9 mouse cellular contexts compared by ENCODE assay signal in genomic region chr1:59766626-59767025, GRCm38 (mm10). TPM values are rescaled to one million over a fixed set of nuclear protein-coding genes. Genes with fewer than 3 reads are reported as not detected.
DNase-seq lines count a peak whose midpoint lies in the region; ATAC-seq and TF ChIP-seq lines count a peak whose summit lies in the region.
"Had no signal": no experiment of that assay in that cellular context is flagged by ENCODE, and none has a peak within 500 bp of the region (broad histone marks: within the 10 kb centered on the region; RNA-seq: fewer than 3 reads in every experiment).

No protein-coding gene starts in this region.

- H3K4me2 ChIP-seq in limb, embryonic 13.5 days (replicated peaks), result peak overlapping the region; percentile 67
- peak overlapping the region; percentile 63 for H3K4me2 ChIP-seq in neural tube, embryonic 15.5 days

- no peak overlapping the region for H3K27ac ChIP-seq in heart, embryonic 10.5 days
- no peak overlapping the region for H3K27ac ChIP-seq in limb, embryonic 13.5 days
- H3K27ac ChIP-seq in neural tube, embryonic 15.5 days (replicated peaks), result no peak overlapping the region

- TF ChIP-seq CTCF in lung, adult 2 months (IDR thresholded peaks at IDR 0.05; ENCODE audit: insufficient read depth, low read length), result no peak

- peak overlapping the region; percentile 72 for H3K4me3 ChIP-seq in lung, adult 2 months (replicated peaks; ENCODE audit: extremely low read depth, low read depth, low read length)
- peak overlapping the region; percentile 93 for H3K4me3 ChIP-seq in heart, embryonic 10.5 days
- peak overlapping the region; percentile 36 for H3K4me3 ChIP-seq in limb, embryonic 13.5 days
- H3K4me3 ChIP-seq in neural tube, embryonic 15.5 days (replicated peaks), result peak overlapping the region; percentile 33

- no peak for TF ChIP-seq POLR2A in lung, adult 2 months (IDR thresholded peaks at IDR 0.05; ENCODE audit: borderline replicate concordance, extremely low read depth, low read depth, low read length)

- peaks cover 7% of the 10 kb centered on the region for H3K4me1 ChIP-seq in lung, adult 2 months (ENCODE audit: control insufficient read depth, insufficient read depth, low read length)
- H3K4me1 ChIP-seq in heart, embryonic 10.5 days, result peaks cover 10% of the 10 kb centered on the region; the same call in 1 of the 2 replicates
- H3K4me1 ChIP-seq in limb, embryonic 13.5 days, result peaks cover 12% of the 10 kb centered on the region
- peaks cover 30% of the 10 kb centered on the region for H3K4me1 ChIP-seq in neural tube, embryonic 15.5 days

- no peak for ATAC-seq in limb, embryonic 13.5 days (ENCODE audit: low FRiP score, low read depth)
- no peak for ATAC-seq in neural tube, embryonic 15.5 days (ENCODE audit: low FRiP score)
- no peak for ATAC-seq in CD4-positive, CD25-positive, alpha-beta regulatory T cell, adult 4 months

- peaks cover 14% of the 10 kb centered on the region; the same call in 1 of the 2 replicates for H3K36me3 ChIP-seq in heart, embryonic 10.5 days
- peaks cover 9% of the 10 kb centered on the region for H3K36me3 ChIP-seq in limb, embryonic 13.5 days
- no peaks in the 10 kb centered on the region for H3K36me3 ChIP-seq in neural tube, embryonic 15.5 days

- no peak for DNase-seq in lung, adult 2 months
- DNase-seq in lung, adult 18-20 months, result no peak
- DNase-seq in heart, embryonic 10.5 days (ENCODE audit: low spot score), result no peak
- DNase-seq in urinary bladder, postnatal 4 days (ENCODE audit: low spot score in 2 of 2), result no peak
- no peak for DNase-seq in thymus, postnatal 36 days
- DNase-seq: cerebellum, postnatal 36 days had no signal

- H3K27me3 ChIP-seq in heart, embryonic 10.5 days (ENCODE audit: insufficient read depth, poor library complexity, severe bottlenecking), result no peaks in the 10 kb centered on the region
- H3K27me3 ChIP-seq in limb, embryonic 13.5 days, result no peaks in the 10 kb centered on the region
- H3K27me3 ChIP-seq in neural tube, embryonic 15.5 days (replicated peaks), result no peaks in the 10 kb centered on the region

- peak overlapping the region; percentile 36 for H3K9ac ChIP-seq in limb, embryonic 13.5 days
- H3K9ac ChIP-seq in neural tube, embryonic 15.5 days (replicated peaks), result peak overlapping the region; percentile 20

- no peaks in the 10 kb centered on the region for H3K9me3 ChIP-seq in heart, embryonic 10.5 days
- H3K9me3 ChIP-seq in limb, embryonic 13.5 days, result no peaks in the 10 kb centered on the region
- no peaks in the 10 kb centered on the region for H3K9me3 ChIP-seq in neural tube, embryonic 15.5 days (replicated peaks)

RNA-seq across cellular contexts. Expression of gene Bmpr2, which starts 3.4 kb away (rescaled TPM):
- 41.0 and 55.7 TPM in 2 replicates for polyA plus RNA-seq in lung, adult 2 months (2012; rRNA removed)
- 6.5 and 7.0 TPM in 2 replicates for polyA plus RNA-seq in heart, embryonic 10.5 days (2016; fragmentation: Nextera tagmentation; extraction: Ambion mirVana)
- 11.2 and 12.0 TPM in 2 replicates for polyA plus RNA-seq in limb, embryonic 13.5 days (2015; fragmentation: Nextera tagmentation; extraction: Ambion mirVana)
- polyA plus RNA-seq in neural tube, embryonic 15.5 days (2015; fragmentation: Nextera tagmentation; extraction: Ambion mirVana), result 9.4 and 10.5 TPM in 2 replicates
- polyA plus RNA-seq in CD4-positive, CD25-positive, alpha-beta regulatory T cell, adult 4 months (2017; shearing (Covaris generic)), result 1 to 10 TPM; 2.6 to 3.0 TPM

Comparison
In these comparisons a context has a peak if more than half of its experiments do, and no peak if none do; other contexts are left out.
1. H3K4me3 ChIP-seq: peak in every context shown above with its lines; median percentile 93 in heart, embryonic 10.5 days; 72 in lung, adult 2 months; 36 in limb, embryonic 13.5 days; 33 in neural tube, embryonic 15.5 days.